Mouse (Mus musculus) naive thymus-derived CD4-positive, alpha-beta T cell, adult 2 months (primary cell): ENCODE results near the gene Ganc.

Experiments used
- DNase-seq: peaks from one replicate; pipeline ENCODE4 v3.0.0-alpha.2; 2011; ENCODE audit warnings: low read depth

The Ganc gene

DNA sequence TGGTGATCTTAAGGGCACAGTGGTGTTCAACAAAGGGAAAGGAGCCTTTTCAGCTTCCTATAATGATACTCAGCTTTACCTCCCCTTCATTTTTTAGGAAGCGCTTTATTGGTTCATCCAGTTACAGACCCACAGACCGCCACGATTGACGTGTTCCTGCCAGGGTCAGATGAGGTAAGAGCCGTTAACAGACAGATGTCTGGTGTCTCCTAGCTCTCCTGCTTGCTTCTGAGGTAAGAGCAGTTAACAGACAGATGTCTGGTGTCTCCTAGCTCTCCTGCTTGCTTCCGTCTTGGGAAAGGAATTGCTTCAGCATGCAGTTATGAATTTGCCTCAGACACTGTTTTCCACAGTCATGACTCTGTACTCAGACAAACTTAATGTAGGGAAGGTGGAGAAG, 47.0 kb downstream of the Ganc start:
- DNase-seq, result no peak

DNA sequence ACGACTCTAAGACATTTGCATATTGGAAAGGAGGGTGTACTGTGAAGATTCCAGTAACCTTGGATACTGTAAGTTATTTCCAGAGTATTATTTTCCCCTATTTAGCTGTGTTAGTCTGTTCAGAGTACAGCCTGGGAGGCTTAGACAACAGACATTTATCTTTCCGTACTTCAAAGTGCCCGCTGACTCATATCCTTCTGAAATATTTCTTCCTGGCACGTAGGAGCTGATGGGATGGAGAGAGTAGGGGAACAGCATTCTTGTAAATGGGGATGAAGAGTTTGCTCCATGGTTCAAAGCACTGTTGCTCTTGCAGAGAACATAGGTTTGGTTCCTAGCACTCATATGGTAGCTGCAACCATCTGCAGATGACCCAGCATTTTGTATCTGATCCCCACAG, 48.9 kb downstream of the Ganc start:
- DNase-seq, result no peak

DNA sequence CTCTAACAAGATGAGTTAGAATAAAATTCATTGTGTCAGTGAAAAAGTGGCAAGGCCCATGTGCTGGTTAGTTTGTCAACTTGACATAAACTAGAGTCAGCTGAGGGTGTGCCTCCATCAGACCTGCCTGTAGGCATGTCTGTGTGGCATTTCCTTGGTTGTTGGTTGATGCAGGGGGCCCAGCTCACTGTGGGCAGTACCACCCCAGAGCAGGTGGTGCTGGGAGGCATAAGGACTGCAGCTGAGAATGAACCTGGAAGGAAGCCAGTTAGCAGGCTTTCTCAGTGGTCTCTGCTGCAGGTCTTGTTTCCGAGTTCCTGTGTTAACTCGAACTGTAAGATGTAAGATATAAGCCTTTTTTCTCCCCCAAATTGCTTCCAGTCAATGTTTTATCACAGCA, 51.3 kb downstream of the Ganc start:
- DNase-seq, result no peak

DNA sequence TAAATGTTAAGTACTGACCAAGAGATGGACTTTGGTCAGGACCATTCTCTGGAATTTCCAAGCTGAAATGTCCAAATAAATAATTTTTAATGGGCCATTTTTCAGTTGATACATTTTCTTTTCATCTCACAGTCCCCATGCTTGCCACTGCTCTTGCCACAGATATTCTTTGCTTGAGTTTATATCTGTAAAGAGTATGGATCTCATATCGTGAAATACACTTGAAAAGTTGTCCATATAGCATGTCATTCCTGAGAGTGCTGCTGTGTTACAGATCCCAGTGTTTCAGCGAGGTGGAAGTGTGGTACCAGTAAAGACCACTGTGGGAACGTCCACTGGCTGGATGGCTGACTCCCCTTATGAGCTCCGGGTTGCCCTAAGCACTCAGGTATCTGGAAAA, 52.0 kb downstream of the Ganc start, which contains the start of gene Capn3:
Gene Capn3 (plus strand): TSS at position 301 of the 400 bp plus-strand sequence.
- no peak for DNase-seq

DNA sequence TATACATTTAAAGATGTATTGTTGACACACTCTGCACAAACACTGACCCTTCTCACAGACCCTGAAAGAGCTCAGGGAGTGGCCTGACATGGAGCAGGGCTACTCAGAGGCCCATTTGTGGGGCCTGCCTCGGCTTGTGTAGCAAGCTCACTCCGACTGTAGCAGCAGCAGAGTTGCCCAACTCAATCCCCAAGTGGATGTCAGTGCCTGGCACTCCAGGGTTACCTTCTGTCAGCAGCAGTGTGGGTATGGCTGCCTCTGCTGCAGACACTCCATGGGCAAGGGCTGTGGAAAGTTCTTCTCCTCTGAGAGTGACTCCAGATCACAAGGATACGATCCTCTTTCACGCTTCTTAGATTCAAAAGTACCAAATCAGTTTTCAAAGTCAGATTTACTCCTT, 56.5 kb downstream of the Ganc start:
- no peak for DNase-seq

DNA sequence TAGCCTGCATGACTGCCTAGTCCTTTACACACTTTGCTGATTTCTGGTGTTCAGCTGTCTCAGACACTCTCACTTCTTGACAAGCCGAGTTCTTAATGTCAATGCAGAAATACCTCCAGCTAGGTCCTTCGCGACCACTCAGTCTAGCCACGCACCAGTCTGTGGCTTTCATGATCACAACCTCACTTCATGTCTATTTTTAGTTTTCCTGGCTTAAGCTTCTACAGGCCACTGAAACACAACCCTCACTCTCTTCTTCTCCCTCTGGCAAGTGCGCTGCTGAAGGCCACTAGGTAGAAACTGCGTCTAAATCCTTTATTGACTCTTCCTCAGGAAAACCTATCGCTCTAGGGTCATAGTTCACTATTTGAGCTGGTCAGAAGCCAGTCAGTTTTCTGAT, 59.6 kb downstream of the Ganc start:
- DNase-seq, result no peak

DNA sequence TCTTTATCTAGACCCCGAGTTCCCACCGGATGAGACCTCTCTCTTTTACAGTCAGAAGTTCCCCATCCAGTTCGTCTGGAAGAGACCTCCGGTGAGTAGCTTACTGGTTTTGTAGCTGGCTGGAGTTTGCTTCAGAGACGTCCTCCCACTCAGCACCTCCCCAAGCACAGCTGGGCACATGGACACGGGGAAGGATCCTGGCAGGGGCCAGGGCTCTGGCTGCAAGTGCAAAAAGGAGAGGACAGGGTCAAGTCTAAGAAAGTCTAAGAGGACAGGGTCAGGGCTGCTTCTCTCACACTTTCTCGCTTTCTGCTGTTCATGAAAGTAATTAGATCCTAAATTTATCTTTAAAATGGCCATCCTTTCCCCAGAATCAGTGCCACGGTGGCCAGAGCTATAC, 60.4 kb downstream of the Ganc start:
- no peak for DNase-seq

DNA sequence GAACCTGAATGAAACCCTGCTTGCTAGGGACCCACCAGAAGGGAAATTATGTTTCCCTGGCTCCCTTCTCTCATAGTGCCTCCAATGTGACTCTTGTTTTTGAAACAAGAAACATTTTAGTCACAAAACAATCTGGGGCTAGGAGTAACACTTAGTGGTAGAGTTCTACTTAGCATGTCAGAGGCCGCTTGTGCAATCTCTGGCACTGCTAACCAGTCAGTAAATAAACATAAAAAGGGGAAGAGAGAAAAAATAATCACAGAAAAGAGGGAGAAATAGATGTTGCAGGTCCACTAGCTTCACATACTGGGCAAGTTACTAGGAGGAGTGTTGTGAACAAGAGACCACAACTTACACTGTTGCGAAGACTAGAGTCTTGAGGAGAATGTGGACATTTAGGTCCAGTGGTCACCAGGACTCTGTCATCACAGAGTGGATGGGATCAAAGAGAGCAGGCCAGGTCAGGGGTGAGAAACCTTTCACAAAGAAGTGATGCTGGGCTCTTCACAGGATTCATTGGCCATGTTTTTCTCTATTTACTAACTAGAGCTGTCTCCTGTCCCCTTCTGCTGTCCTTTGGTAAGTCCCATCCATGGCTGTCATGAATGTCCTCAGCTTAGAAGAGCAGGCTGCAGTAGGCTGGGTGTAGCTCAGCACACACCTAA, 61.2 kb downstream of the Ganc start:
- DNase-seq, result no peak

DNA sequence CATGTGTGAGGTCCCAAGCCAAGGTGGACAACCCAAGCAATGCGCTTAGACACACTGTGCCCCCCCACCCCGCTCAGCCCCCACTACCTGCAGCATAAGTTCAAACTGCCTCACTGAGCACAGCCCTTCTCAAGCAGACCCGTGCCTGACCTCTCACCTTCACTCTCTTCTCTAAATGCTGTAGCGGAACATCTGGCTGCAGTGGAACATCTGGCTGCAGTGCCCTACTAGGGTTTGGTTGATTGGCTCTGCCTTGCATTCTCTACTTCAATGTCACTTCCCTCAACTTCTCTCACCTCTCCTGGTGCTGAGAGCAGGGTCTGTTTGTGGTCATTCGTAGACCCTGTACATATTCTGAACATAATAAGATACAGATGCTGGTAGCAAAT, 61.7 kb downstream of the Ganc start:
- no peak for DNase-seq

DNA sequence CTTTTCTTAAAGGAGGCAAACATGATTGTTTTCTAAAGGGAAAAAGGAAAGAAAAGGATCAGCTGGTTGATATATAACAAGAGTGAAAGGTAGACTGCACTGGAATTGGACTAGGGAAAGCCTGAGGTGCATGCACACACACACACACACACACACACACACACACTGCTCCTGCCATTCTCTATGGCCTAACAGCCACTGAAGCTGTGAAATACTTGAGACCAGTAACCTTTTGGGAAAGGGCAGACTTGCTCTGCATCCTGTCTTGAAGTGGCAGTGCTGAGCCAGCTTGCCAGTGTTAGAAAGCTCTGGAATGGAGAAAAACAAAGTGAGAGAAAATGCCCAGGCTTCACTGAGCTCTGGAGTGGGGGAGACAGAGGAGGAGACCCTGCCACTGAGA, 64.3 kb downstream of the Ganc start:
- no peak for DNase-seq

DNA sequence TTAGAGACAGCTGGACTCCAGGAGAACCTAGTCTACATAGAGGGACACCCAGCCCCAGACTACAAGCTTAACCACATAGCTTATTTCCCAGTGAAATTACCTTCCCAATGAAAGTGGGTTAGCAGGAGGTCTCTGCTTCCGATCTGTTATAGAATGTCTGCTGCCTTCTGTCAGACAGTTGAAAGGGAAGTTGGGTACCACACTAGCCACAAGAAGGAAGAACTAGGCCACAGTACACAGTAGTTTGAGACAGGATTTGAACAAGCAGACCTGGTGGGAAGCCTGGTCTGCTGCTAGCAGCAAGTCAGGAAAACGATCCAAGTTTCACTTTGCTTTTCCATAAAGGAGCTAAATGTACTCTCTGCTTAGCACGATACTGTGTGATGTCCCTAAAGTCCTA, 65.5 kb downstream of the Ganc start:
- no peak for DNase-seq

DNA sequence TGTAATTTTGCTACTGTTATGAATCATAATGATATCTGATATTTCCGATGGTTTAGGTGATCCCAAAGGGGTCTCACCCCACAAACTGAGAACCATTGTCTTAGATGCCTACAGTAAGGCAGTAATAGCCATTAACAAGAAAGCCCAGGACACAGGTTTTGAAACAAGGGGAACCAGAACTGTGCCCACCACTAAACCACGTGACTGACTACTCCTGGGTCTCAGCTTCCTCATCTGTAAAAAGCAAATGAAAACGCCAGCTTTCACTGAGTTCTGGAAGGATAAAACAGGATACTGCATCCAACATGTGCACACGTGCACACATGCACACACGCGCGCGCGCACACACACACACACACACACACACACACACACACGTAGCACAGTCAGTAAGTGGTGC, 66.0 kb downstream of the Ganc start:
- no peak for DNase-seq

DNA sequence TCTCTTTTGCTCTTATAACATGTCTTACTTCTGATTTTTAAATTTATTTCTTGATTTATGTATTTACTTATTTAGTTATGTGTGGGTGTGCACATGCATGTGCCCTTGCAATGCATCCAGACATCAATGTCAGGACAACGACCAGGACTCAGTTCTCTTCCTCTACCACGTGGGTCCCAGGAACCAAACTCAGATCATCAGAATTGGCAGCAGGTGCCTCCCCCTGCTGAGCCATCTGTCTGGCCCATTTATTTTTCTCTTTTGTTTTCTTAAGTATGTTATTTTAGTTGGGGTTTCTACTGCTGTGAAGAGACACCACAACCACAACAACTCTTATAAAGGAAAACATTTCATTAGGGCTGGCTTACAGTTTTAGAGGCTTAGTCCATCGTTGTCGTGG, 67.2 kb downstream of the Ganc start:
- DNase-seq, result no peak

DNA sequence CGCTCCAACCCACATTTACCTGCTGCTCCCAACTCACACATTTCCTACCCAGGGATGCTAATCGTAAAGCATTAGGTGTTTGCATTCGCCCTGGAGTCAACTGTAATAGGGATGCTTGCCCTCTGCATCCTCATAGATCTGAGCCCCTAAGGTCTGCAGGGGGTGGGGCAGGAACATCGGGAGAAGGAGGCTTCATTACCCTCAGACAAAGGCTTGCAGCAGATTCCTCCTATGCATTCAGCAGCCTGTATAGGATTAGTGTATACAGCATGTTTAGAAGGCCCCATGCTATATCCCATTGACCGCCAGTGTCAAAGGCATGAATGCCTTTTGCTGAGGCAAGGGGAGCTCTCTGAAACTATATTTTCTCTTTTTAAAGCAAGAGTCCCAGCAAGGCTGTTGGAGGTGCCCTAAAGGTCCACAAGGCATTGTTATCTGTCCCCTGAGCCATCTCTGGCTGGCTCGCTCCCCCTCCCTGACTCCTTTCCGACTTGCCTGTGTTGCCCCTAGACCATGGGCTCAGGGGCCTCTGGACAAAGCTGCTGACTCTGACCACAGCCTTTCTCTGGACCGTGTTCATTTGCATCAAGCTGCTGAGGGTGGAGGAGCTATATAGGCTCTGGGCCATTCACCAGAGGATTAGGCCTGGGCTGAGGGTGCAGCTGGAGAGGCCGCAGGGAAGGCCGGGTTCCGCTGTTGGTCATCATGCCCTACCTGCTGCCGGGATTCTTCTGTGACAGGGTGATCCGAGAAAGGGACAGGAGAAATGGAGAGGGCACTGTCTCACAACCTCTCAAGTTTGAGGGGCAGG, 72.8 kb downstream of the Ganc start:
- no peak for DNase-seq

DNA sequence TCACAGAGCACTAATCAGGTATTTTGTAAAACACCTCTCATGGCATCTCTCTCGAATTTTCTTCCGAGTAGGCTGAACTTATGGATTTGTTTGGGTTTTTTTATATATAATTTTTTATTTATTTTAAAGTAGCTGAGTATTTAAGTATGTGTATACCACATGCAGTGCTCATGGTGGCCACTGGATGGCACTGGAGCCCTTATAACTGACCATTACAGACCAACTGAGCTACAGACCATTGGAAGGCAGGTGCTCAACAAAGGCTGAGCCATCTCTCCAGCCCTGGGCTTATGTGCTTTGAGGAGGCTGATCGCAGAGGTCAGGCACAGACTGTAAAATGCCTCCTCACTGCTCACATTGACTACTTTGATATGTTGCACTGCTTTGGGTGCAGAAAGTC, 74.9 kb downstream of the Ganc start:
- peak; percentile 86 for DNase-seq

DNA sequence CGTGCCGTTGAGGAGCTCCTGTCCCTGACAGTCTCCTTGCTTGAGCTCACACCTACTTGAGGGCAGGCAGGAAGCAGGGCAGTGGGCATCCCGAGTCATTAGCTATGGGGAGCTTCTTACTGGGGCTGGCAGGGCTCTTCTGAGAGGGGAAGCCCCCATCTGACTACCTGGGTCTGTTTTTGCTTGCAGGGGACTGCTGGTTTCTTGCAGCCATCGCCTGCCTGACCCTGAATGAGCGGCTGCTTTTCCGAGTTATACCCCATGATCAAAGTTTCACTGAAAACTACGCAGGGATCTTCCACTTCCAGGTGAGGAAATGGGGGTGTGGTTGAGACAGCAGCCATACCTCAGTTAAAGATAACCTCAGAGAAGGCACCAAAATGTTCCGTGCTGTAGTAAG, 78.2 kb downstream of the Ganc start:
- no peak for DNase-seq

DNA sequence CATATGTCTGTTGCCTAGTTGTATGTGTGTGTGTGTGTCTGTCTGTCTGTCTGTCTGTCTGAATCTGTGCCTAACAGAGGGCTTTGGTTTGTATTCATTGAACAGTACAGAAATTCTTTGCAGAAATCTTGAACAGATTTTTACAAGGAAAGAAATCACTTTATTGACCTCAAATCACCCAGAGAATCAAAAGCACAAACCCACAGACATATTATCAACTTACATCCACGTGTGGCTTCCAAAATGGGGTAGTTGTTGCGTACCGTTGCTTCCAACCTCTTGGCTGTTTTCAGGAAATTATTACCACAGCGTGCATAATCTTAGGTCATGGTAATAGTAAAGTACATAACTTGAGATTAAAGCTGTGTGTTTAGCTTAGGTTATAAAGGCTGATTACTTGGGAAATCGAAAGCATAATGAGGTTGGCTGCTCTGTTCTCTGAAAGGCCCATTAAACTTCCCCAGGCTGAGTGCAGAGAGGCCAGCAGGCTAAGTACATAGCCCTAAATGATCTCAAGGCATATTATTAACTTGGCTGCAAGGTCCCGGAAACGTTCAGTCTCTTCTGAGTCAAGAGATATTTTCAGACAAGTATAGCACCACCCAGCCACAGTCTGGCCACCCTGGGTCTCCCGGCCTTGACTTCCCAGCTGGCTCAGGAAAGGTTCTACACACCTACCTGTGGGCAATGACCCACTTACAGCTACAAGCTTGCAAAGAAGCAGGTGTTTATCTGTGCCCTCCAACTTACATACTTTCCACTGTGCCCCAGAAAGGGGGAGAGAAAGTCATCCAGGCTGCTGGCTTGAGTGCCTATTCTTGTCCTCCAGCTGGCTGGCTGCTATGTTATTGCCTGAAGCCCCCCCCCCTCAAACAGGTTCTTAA, 79.1 kb downstream of the Ganc start:
- peak; percentile 28 for DNase-seq

DNA sequence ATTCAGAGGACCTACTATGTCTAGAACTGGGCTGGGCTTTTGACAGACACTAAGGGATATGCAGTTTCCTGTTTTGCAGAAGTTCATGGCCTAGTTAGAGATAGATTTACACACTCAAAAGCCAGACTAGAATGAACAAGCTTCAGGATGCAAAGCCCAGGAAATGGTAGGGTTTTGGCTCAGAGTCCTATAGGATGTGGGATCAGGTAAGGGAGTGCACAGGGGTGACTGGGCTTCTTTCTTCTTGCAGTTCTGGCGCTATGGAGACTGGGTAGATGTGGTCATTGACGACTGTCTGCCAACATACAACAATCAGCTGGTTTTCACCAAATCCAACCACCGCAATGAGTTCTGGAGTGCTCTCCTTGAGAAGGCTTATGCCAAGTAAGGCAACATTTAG, 80.5 kb downstream of the Ganc start:
- DNase-seq, result peak; percentile 25

DNA sequence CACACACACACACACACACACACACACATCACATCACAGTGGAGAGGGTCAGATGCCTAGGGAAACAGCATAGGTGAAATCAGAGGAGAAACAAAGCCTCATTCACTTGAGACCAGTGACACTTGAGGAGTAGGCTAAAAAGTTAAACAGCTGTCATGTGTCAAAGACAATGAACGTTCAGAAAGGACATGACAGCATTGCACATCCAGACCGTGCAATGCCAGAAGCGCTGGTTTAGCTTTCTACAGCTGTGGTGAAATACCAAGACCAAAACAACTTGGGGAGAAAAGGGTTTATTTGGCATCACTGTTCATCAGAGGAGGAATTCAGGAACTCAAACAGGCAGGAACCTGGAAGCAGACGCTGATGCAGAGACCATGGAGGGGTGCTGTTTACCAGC, 89.6 kb downstream of the Ganc start:
- DNase-seq, result no peak

DNA sequence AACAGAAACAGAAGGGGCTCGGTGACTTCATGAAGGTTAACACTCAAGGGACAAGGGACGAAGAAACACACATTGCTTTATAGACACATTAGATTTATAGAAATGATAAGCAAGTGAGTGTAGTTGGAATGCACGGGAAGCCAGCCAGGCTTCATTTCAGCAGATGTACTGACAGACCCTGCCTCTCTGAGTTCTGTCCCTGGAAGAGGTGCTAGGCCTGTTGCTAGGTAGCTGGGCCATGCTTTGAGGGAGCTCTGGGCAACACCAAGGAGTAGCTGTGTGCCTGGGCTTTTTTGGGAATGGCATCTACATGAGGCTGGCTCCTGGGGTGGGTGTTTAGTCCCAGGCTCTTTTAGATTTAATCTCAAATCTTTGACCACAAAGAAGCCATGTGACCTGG, 92.8 kb downstream of the Ganc start:
- no peak for DNase-seq

DNA sequence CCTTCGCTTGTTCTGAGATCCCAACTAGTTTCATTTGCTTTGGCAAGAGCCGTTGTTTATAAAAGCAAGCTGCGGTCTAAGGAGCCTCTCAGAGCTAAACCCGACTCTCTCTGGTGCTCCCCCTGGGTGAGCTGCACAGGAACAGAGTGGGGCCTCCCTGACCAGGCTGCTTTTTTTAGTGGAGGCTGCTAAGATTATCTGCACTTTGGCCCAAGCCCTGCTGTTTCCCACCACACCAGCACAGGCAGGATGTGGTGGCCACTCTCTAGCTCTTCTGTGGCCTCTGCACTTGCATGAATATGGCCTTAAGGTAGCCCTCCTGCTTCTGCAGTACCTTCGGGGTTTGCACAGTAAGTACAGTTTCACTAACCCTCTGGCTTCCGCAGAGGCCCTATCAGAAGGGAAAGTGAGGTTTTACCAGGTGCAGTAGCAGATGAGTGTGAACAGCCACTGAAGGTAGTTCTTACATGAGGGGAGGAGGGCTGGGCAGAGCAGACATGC, 96.3 kb downstream of the Ganc start:
- DNase-seq, result peak; percentile 76

DNA sequence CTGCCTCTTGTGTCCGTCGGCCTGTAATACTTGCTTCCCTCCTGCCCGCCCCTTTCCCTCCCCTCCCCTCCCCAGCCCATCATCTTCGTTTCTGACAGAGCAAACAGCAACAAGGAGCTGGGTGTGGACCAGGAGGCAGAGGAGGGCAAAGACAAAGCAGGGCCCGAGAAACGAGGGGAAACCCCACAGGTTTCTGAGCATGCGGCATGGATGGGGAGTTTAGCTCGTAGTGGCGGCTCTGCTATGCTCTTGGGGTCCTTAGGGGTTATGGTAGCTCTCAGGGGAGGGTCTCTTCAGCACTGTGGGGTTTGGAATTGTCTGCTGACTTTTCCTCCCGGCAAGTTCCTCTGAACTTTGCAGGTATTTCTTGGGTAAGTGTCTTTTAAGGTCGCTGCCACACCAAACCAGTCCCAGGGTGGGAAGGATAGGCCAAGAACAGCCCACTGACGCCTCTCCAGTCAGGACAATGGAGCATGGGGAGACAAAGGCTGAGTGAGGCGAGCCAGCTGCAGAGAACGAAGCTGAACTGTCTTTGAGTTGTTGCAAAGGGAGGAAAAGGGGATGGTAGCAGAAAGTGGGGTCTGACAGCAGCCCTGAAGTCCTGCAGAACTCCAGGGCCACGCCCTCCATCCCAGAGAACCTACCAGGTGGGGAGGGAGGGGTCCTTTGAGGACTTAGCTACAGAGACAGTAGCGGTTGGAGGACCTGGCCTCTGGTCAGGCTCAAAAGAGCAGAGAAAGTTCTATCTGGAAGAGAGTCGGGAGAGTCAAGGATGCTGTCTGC, 97.6 kb downstream of the Ganc start:
- DNase-seq, result peak; percentile 39
